Mouse (Mus musculus): ENCODE measurements around the gene Ttll11. TPM values are rescaled to one million over a fixed set of nuclear protein-coding genes. Genes with fewer than 3 reads are reported as not detected.

Gene Ttll11
- total and polyA plus RNA-seq, 2 experiments from 2014 or later, result 1.7 to 5.0 TPM

GRCm38 (mm10) chr2:35714742-35715167 lies 265.0 kb downstream of the Ttll11 start:
- no peak overlapping the region for H3K4me3 ChIP-seq (ENCODE audit: low read depth, low read length)
- H3K4me2 ChIP-seq (ENCODE audit: low read depth, low read length), result no peak overlapping the region
- H3K4me1 ChIP-seq (ENCODE audit: control insufficient read depth, insufficient read depth), result peaks cover 18% of the 10 kb centered on the region
- TF ChIP-seq EP300 (IDR thresholded peaks at IDR 0.05; ENCODE audit: low read depth), result 0 out of 2 replicates have a peak, but pooled peaks have one; percentile 39
- no peak for TF ChIP-seq CTCF (IDR thresholded peaks at IDR 0.05; ENCODE audit: low read depth)
- H3K9ac ChIP-seq (replicated peaks; ENCODE audit: low read depth, low read length), result peak overlapping the region; percentile 4; the same call in 1 of the 2 replicates
- H3K9me3 ChIP-seq (replicated peaks; ENCODE audit: control insufficient read depth, low read length), result no peaks in the 10 kb centered on the region
- peak overlapping the region; percentile 33 for H3K27ac ChIP-seq (ENCODE audit: low read depth)
- peak; percentile 77 for ATAC-seq (ENCODE audit: insufficient read depth, low read depth)
- WGBS, result 7% methylated on average over 8 of the region's 8 CpGs
- peaks cover 73% of the 10 kb centered on the region for H3K36me3 ChIP-seq (replicated peaks; ENCODE audit: control insufficient read depth, insufficient read depth, low read length)
- peak; percentile 74 for DNase-seq (ENCODE audit: low spot score)
- no peaks in the 10 kb centered on the region for H3K27me3 ChIP-seq (ENCODE audit: control insufficient read depth, insufficient read depth, low read length)

- no peaks in the 10 kb centered on the region for H3K27me3 ChIP-seq (ENCODE audit: control insufficient read depth, insufficient read depth, low read length)
- ATAC-seq (ENCODE audit: insufficient read depth, low read depth), result no peak
- H3K9ac ChIP-seq (replicated peaks; ENCODE audit: low read depth, low read length), result no peak overlapping the region
- TF ChIP-seq EP300 (IDR thresholded peaks at IDR 0.05; ENCODE audit: low read depth) (no peak), CTCF (IDR thresholded peaks at IDR 0.05; ENCODE audit: low read depth) (no peak)
- H3K9me3 ChIP-seq (replicated peaks; ENCODE audit: control insufficient read depth, low read length), result no peaks in the 10 kb centered on the region
- H3K4me1 ChIP-seq (ENCODE audit: control insufficient read depth, insufficient read depth), result peaks cover 18% of the 10 kb centered on the region
- no peak overlapping the region for H3K4me2 ChIP-seq (ENCODE audit: low read depth, low read length)
- DNase-seq (ENCODE audit: low spot score), result no peak
- H3K36me3 ChIP-seq (replicated peaks; ENCODE audit: control insufficient read depth, insufficient read depth, low read length), result peaks cover 73% of the 10 kb centered on the region
- no peak overlapping the region for H3K4me3 ChIP-seq (ENCODE audit: low read depth, low read length)
- H3K27ac ChIP-seq (ENCODE audit: low read depth), result no peak overlapping the region; the same call in 1 of the 2 replicates
- 56% methylated on average over 7 of the region's 7 CpGs for WGBS
These were observed 266.3 kb downstream of the Ttll11 start for GRCm38 (mm10) chr2:35713460-35713859.

- no peak overlapping the region for H3K9ac ChIP-seq (replicated peaks; ENCODE audit: low read depth, low read length)
- DNase-seq (ENCODE audit: low spot score) (no peak), ATAC-seq (ENCODE audit: insufficient read depth, low read depth) (no peak)
- H3K36me3 ChIP-seq (replicated peaks; ENCODE audit: control insufficient read depth, insufficient read depth, low read length), result peaks cover 68% of the 10 kb centered on the region
- H3K27ac ChIP-seq (ENCODE audit: low read depth), result no peak overlapping the region
- no peaks in the 10 kb centered on the region for H3K9me3 ChIP-seq (replicated peaks; ENCODE audit: control insufficient read depth, low read length)
- H3K27me3 ChIP-seq (ENCODE audit: control insufficient read depth, insufficient read depth, low read length), result no peaks in the 10 kb centered on the region
- peaks cover 18% of the 10 kb centered on the region for H3K4me1 ChIP-seq (ENCODE audit: control insufficient read depth, insufficient read depth)
- no peak overlapping the region for H3K4me2 ChIP-seq (ENCODE audit: low read depth, low read length)
- TF ChIP-seq CTCF (IDR thresholded peaks at IDR 0.05; ENCODE audit: low read depth) (no peak), EP300 (IDR thresholded peaks at IDR 0.05; ENCODE audit: low read depth) (no peak)
- no peak overlapping the region for H3K4me3 ChIP-seq (ENCODE audit: low read depth, low read length)
- WGBS, result 95% methylated on average over 5 of the region's 5 CpGs
These were observed 267.1 kb downstream of the Ttll11 start for GRCm38 (mm10) chr2:35712611-35713010.

GRCm38 (mm10) chr2:35703241-35703640 lies 276.5 kb downstream of the Ttll11 start:
- no peak overlapping the region for H3K9ac ChIP-seq (replicated peaks; ENCODE audit: low read depth, low read length)
- peaks cover 4% of the 10 kb centered on the region for H3K36me3 ChIP-seq (replicated peaks; ENCODE audit: control insufficient read depth, insufficient read depth, low read length)
- peaks cover 44% of the 10 kb centered on the region; the same call in 1 of the 2 replicates for H3K4me1 ChIP-seq (ENCODE audit: control insufficient read depth, insufficient read depth)
- ATAC-seq (ENCODE audit: insufficient read depth, low read depth), result no peak
- 57% methylated on average over 3 of the region's 3 CpGs for WGBS
- no peak for DNase-seq (ENCODE audit: low spot score)
- H3K9me3 ChIP-seq (replicated peaks; ENCODE audit: control insufficient read depth, low read length), result no peaks in the 10 kb centered on the region
- no peak overlapping the region for H3K27ac ChIP-seq (ENCODE audit: low read depth)
- H3K4me2 ChIP-seq (ENCODE audit: low read depth, low read length), result no peak overlapping the region
- no peaks in the 10 kb centered on the region for H3K27me3 ChIP-seq (ENCODE audit: control insufficient read depth, insufficient read depth, low read length)
- TF ChIP-seq CTCF (IDR thresholded peaks at IDR 0.05; ENCODE audit: low read depth) (no peak), EP300 (IDR thresholded peaks at IDR 0.05; ENCODE audit: low read depth) (no peak)
- H3K4me3 ChIP-seq (ENCODE audit: low read depth, low read length), result no peak overlapping the region

GRCm38 (mm10) chr2:35702608-35703007 lies 277.1 kb downstream of the Ttll11 start:
- Histone ChIP-seq H3K4me1 (ENCODE audit: control insufficient read depth, insufficient read depth) (peaks cover 50% of the 10 kb centered on the region), H3K9ac (replicated peaks; ENCODE audit: low read depth, low read length) (no peak overlapping the region), H3K36me3 (replicated peaks; ENCODE audit: control insufficient read depth, insufficient read depth, low read length) (peaks cover under 1% of the 10 kb centered on the region), H3K9me3 (replicated peaks; ENCODE audit: control insufficient read depth, low read length) (no peaks in the 10 kb centered on the region), H3K27ac (ENCODE audit: low read depth) (0 out of 2 replicates have a peak overlapping the region, but pooled peaks have one; percentile 6), H3K4me2 (ENCODE audit: low read depth, low read length) (no peak overlapping the region), H3K4me3 (ENCODE audit: low read depth, low read length) (no peak overlapping the region), H3K27me3 (ENCODE audit: control insufficient read depth, insufficient read depth, low read length) (no peaks in the 10 kb centered on the region)
- DNase-seq (ENCODE audit: low spot score), result no peak
- TF ChIP-seq EP300 (IDR thresholded peaks at IDR 0.05; ENCODE audit: low read depth) (no peak), CTCF (IDR thresholded peaks at IDR 0.05; ENCODE audit: low read depth) (no peak)
- no peak for ATAC-seq (ENCODE audit: insufficient read depth, low read depth)
- 71% methylated on average over 6 of the region's 6 CpGs for WGBS

GRCm38 (mm10) chr2:35702001-35702400 lies 277.7 kb downstream of the Ttll11 start:
- DNase-seq (ENCODE audit: low spot score), result no peak
- Histone ChIP-seq H3K9me3 (replicated peaks; ENCODE audit: control insufficient read depth, low read length) (no peaks in the 10 kb centered on the region), H3K4me1 (ENCODE audit: control insufficient read depth, insufficient read depth) (peaks cover 56% of the 10 kb centered on the region), H3K4me3 (ENCODE audit: low read depth, low read length) (no peak overlapping the region), H3K4me2 (ENCODE audit: low read depth, low read length) (no peak overlapping the region), H3K9ac (replicated peaks; ENCODE audit: low read depth, low read length) (no peak overlapping the region), H3K27ac (ENCODE audit: low read depth) (no peak overlapping the region; the same call in 1 of the 2 replicates), H3K27me3 (ENCODE audit: control insufficient read depth, insufficient read depth, low read length) (no peaks in the 10 kb centered on the region), H3K36me3 (replicated peaks; ENCODE audit: control insufficient read depth, insufficient read depth, low read length) (no peaks in the 10 kb centered on the region)
- no peak for TF ChIP-seq EP300 (IDR thresholded peaks at IDR 0.05; ENCODE audit: low read depth)
- TF ChIP-seq CTCF (IDR thresholded peaks at IDR 0.05; ENCODE audit: low read depth), result no peak
- whole genome bisulfite sequencing, result 80% methylated on average over 7 of the region's 7 CpGs
- ATAC-seq (ENCODE audit: insufficient read depth, low read depth), result no peak

Other genes starting within 250 kb of the Ttll11 start
- 207 and 252 TPM in 2 replicates for gene Ndufa8, start 69.5 kb upstream of the Ttll11 start, total RNA-seq (2014; rRNA removed; ENCODE audit: low replicate concordance)
- 915 and 927 TPM in 2 replicates for gene Ndufa8, start 69.5 kb upstream of the Ttll11 start, polyA plus RNA-seq (2015; fragmentation: Nextera tagmentation; extraction: Ambion mirVana)
- gene Morn5, start 69.5 kb upstream of the Ttll11 start, total RNA-seq (2014; rRNA removed; ENCODE audit: low replicate concordance), result not detected in 2 replicates
- 0.56 TPM in 1 of 2 replicates, not detected in the other for gene Morn5, start 69.5 kb upstream of the Ttll11 start, polyA plus RNA-seq (2015; fragmentation: Nextera tagmentation; extraction: Ambion mirVana)
- 3.8 and 9.2 TPM in 2 replicates for gene Lhx6, start 125.5 kb upstream of the Ttll11 start, total RNA-seq (2014; rRNA removed; ENCODE audit: low replicate concordance)
- gene Lhx6, start 125.5 kb upstream of the Ttll11 start, polyA plus RNA-seq (2015; fragmentation: Nextera tagmentation; extraction: Ambion mirVana), result 1.6 and 1.8 TPM in 2 replicates
- 22.5 and 38.5 TPM in 2 replicates for gene Mrrf, start 156.5 kb upstream of the Ttll11 start, total RNA-seq (2014; rRNA removed; ENCODE audit: low replicate concordance)
- 29.7 and 37.0 TPM in 2 replicates for gene Mrrf, start 156.5 kb upstream of the Ttll11 start, polyA plus RNA-seq (2015; fragmentation: Nextera tagmentation; extraction: Ambion mirVana)
- 54.6 and 60.5 TPM in 2 replicates for gene Rbm18, start 156.9 kb upstream of the Ttll11 start, total RNA-seq (2014; rRNA removed; ENCODE audit: low replicate concordance)
- 53.4 and 54.2 TPM in 2 replicates for gene Rbm18, start 156.9 kb upstream of the Ttll11 start, polyA plus RNA-seq (2015; fragmentation: Nextera tagmentation; extraction: Ambion mirVana)